Mouse (Mus musculus) heart, embryonic 13.5 days (tissue): Measurements from ENCODE around the gene Snu13. TPM values are rescaled to one million over a fixed set of nuclear protein-coding genes. Genes with fewer than 3 reads are reported as not detected.

Source experiments
- ATAC-seq: fragments of 200-750 bp; cut with Nextera tagmentation; 2 replicates; pipeline ENCODE4 v1.8.0; 2017; ENCODE audit warnings: moderate TSS enrichment; ENCODE audit not compliant: insufficient number of reproducible peaks, low FRiP score, low TSS enrichment; ENCODE audit errors: extremely low read depth
- H3K27ac ChIP-seq: fragments of 300-500 bp; sonication (generic); replicated peaks from 2 replicates; pipeline ENCODE4 v1.5.1; 2015; ENCODE audit warnings: moderate library complexity, mild to moderate bottlenecking, inconsistent platforms
- H3K27me3 ChIP-seq: fragments of 300-500 bp; sonication (generic); replicated peaks from 2 replicates; pipeline ENCODE4 v1.6.1; 2015; ENCODE audit warnings: mild to moderate bottlenecking, inconsistent platforms
- H3K36me3 ChIP-seq: fragments of 300-500 bp; sonication (generic); 2 replicates; pipeline ENCODE4 v1.6.1; 2015; ENCODE audit warnings: mild to moderate bottlenecking, inconsistent platforms
- H3K4me1 ChIP-seq: fragments of 300-500 bp; sonication (generic); 2 replicates; pipeline ENCODE4 v1.6.1; 2015; ENCODE audit warnings: inconsistent platforms
- H3K4me2 ChIP-seq: fragments of 300-500 bp; sonication (generic); 2 replicates; pipeline ENCODE4 v1.6.1; 2015; ENCODE audit warnings: inconsistent platforms, mild to moderate bottlenecking, moderate library complexity
- H3K4me3 ChIP-seq: fragments of 300-500 bp; sonication (generic); 2 replicates; pipeline ENCODE4 v1.5.1; 2015; ENCODE audit warnings: moderate library complexity, mild to moderate bottlenecking, inconsistent platforms
- H3K9ac ChIP-seq: fragments of 300-500 bp; sonication (generic); 2 replicates; pipeline ENCODE4 v1.6.1; 2015; ENCODE audit warnings: inconsistent platforms, mild to moderate bottlenecking, moderate library complexity
- H3K9me3 ChIP-seq: fragments of 300-500 bp; sonication (generic); 2 replicates; pipeline ENCODE4 v1.6.1; 2016; ENCODE audit warnings: inconsistent platforms
- WGBS: fragments of 180-500 bp; shearing (Covaris S2); methylation state at CpG from one replicate; pipeline ENCODE4 v1.1.7; 2015; ENCODE audit warnings: mixed read lengths; 5-methylcytosine and 5-hydroxymethylcytosine counted together
- polyA plus RNA-seq: library from polyadenylated mRNA; unstranded; fragments of >200 nt; fragmentation: Nextera tagmentation; extraction: Ambion mirVana; gene quantifications from 2 replicates; pipeline ENCODE4 v1.2.1, GENCODE M21; 2015

Gene Snu13
- polyA plus RNA-seq = 167 and 192 TPM in 2 replicates

DNA sequence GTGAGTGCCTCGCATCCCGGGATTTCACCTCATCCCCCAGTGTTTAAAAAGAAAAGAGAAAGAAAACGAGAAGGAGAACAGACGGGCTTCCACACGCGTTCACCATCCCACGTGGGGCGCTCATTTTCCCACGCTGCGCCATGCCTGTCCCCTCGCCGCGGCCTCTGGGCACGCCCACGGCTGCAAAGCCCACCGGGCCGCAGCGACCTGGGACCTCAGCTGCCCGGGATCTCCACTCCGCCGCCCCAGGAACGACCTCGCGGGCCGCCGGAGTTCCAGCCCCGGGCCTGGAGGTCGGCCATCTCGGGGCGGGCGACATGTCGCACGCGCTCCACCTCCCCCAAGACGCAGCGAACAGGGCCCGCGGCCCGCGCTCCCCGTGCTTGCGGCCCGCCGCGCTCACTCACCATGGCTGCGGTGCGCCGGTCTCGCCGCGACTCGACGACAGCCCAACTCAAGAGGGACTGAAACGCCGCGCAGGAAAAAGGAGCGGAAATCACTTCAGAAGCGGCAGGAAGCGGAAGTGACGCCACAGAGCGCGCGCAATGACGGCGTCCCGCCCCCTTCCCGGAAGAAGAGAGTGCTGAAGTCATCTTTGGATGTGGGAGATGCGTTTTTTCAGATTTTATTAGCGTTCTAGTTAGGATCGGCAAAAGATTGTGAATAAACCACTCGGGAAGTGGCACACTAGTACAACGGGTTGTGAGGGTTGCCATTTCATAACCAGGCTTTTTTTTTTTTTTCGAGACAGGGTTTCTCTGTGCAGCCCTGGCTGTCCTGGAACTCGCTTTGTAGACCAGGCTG, at the start of gene Snu13:
Gene Snu13 (minus strand): TSS at position 519 of the 804 bp plus-strand sequence.
- Histone ChIP-seq H3K36me3 (peaks cover 16% of the 10 kb centered on the region), H3K27me3 (peaks cover 24% of the 10 kb centered on the region), H3K27ac (peak within 1 kb of the TSS; percentile 93), H3K4me2 (peak within 1 kb of the TSS; percentile 95), H3K9me3 (no peaks in the 10 kb centered on the region), H3K4me3 (peak within 1 kb of the TSS; percentile 100), H3K9ac (peak within 1 kb of the TSS; percentile 97), H3K4me1 (peaks cover 20% of the 10 kb centered on the region)
- under 1% methylated on average over 74 of the region's 74 CpGs for WGBS
- ATAC-seq = peak; percentile 68; the same call in 1 of the 2 replicates

DNA sequence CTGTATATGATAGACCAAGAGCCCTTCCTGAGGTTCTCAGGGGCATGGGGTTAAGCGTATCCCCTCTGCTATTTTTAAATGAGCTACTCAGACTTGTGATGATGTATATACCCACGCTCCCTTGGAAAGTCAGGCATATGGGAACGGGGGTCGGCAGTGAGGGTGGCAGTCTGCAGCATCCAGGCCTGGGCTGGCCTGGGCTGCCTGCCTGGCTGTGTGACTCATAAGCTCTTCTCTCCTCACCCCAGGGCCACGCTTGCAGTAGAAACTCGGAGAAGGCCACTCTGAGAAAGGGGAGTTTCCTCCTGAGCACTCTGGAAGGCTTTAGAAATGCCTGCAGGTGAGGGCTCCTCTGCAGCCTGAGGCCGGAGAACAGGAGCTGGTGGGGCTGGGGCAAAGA, 43.7 kb upstream of the Snu13 start:
- no peak for ATAC-seq
- Histone ChIP-seq H3K4me1 (no peaks in the 10 kb centered on the region), H3K4me3 (no peak overlapping the region), H3K9me3 (no peaks in the 10 kb centered on the region), H3K27ac (no peak overlapping the region), H3K4me2 (no peak overlapping the region), H3K9ac (no peak overlapping the region), H3K36me3 (no peaks in the 10 kb centered on the region), H3K27me3 (peaks cover 47% of the 10 kb centered on the region)
- WGBS = 67% methylated on average over 7 of the region's 7 CpGs

DNA sequence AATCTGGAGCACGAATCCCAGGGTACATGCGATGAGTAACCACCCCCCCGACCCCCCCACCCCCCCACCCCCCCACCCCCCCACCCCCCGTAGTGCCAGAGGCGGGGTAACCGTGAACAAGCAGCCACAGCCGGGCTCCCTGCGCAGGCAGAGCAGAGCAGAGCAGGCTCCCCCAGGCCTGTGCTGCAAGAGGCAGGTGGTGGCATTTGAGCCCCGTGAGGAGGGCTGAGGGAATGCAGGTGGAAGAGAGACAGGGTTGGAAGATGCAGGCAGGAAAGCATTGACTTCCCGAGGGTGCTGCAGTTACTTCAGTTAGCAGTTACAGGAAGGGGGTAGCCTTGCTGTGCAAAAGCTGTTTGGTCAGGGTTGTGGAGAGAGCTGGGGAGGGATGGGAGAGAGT, 39.9 kb upstream of the Snu13 start:
- peaks cover 65% of the 10 kb centered on the region for H3K27me3 ChIP-seq
- H3K9me3 ChIP-seq = no peaks in the 10 kb centered on the region
- 16% methylated on average over 10 of the region's 10 CpGs for WGBS
- no peaks in the 10 kb centered on the region for H3K36me3 ChIP-seq
- H3K9ac ChIP-seq = no peak overlapping the region
- no peak overlapping the region for H3K27ac ChIP-seq
- H3K4me3 ChIP-seq = no peak overlapping the region
- no peak for ATAC-seq
- no peak overlapping the region for H3K4me2 ChIP-seq
- H3K4me1 ChIP-seq = no peaks in the 10 kb centered on the region

DNA sequence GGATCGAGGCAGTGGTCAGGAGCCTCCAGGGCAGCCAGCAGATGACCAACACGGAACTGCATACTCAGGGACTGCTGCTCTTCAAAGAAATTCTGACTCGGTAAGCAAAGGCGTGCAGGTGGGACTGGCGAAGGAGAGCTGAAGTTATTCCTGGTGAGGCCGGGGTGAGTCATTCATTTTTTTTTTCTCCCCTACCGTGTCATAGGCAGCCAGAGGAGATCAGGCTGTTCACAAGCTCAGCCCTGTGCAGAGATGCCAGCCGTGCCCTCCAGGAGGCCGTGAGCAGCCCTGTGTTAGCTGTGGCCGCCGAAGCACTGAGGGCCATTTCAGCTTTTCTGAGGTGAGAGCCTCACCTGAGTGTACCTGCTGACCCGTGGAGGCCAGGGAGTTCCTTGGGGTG, 38.7 kb upstream of the Snu13 start:
- Histone ChIP-seq H3K4me1 (no peaks in the 10 kb centered on the region), H3K4me3 (no peak overlapping the region), H3K27me3 (peaks cover 64% of the 10 kb centered on the region), H3K9ac (no peak overlapping the region), H3K27ac (no peak overlapping the region), H3K4me2 (no peak overlapping the region), H3K9me3 (no peaks in the 10 kb centered on the region), H3K36me3 (no peaks in the 10 kb centered on the region)
- WGBS = 69% methylated on average over 12 of the region's 12 CpGs
- ATAC-seq = no peak

DNA sequence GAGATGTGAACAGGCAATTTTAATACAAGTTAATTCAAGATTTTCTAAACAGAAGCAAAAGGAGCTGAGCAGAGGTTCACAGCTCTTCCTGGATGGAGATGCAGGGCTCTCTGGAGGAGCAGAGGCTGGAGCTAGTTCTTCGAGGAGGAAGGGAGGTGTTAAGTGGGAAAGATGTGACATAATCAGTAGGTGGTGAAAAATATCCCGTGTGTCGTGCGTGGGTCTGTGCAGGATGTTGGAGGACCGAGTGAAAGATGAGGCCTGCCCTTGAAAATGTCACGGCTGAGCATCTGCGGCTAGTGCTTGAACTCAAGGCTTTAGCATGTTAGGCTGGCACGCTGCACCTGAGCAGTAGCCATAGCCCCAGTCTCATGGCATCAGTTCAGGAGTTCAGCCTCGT, 38.2 kb upstream of the Snu13 start:
- no peak for ATAC-seq
- peaks cover 66% of the 10 kb centered on the region for H3K27me3 ChIP-seq

DNA sequence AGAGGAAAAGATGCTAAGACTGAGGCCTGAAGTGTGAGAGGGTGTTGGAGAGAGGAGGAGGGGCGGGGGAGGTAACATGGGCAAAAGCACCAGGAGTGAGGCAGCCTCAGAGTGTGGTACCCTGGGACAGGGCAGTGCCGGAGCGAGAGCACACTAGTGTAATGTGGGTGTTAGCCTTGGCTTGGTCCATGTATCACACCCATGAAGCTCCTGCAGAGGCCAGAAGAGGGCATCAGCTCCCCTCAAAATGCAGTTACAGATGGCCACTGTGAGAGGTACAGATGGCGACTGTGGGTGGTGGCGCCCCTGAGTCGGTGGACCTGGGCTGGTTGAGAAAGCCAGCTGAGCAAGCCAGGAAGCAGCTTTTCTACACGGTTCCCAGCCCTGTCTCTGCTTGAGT, 33.8 kb upstream of the Snu13 start:
- ATAC-seq = no peak
- Histone ChIP-seq H3K4me3 (no peak overlapping the region), H3K4me1 (no peaks in the 10 kb centered on the region), H3K27me3 (peaks cover 50% of the 10 kb centered on the region), H3K9me3 (no peaks in the 10 kb centered on the region), H3K9ac (no peak overlapping the region), H3K36me3 (no peaks in the 10 kb centered on the region), H3K27ac (no peak overlapping the region), H3K4me2 (no peak overlapping the region)
- WGBS = 29% methylated on average over 7 of the region's 7 CpGs

More for the DNA sequence above, 38.2 kb upstream of the Snu13 start:
- no peak overlapping the region for H3K27ac ChIP-seq
- H3K4me2 ChIP-seq = no peak overlapping the region
- H3K4me3 ChIP-seq = no peak overlapping the region
- WGBS = 66% methylated on average over 9 of the region's 9 CpGs
- no peaks in the 10 kb centered on the region for H3K36me3 ChIP-seq
- no peak overlapping the region for H3K9ac ChIP-seq
- no peaks in the 10 kb centered on the region for H3K9me3 ChIP-seq
- H3K4me1 ChIP-seq = no peaks in the 10 kb centered on the region

DNA sequence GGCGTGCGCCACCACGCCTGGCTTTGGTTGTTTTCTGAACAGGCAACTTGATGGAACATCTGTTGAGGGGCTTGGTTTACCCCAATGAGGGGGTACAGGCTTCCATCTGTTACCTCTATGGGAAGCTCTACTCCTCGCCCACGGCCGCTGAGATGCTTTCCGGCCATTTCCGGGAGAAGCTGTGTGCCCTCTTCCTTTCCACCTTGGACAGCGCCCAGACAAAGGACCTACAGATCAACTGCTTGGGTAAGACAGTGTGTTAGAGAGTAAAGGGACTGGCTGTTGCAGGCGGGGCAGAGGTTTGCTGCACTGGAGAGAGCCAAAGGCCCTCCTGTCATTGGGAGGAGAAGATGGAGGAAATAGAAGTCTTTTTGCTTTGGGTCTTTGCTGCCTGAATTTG, 32.5 kb upstream of the Snu13 start:
- Histone ChIP-seq H3K9me3 (no peaks in the 10 kb centered on the region), H3K4me1 (no peaks in the 10 kb centered on the region), H3K36me3 (no peaks in the 10 kb centered on the region), H3K9ac (no peak overlapping the region), H3K27ac (no peak overlapping the region), H3K27me3 (peaks cover 40% of the 10 kb centered on the region), H3K4me3 (no peak overlapping the region), H3K4me2 (no peak overlapping the region)
- ATAC-seq = no peak
- WGBS = 50% methylated on average over 10 of the region's 10 CpGs

DNA sequence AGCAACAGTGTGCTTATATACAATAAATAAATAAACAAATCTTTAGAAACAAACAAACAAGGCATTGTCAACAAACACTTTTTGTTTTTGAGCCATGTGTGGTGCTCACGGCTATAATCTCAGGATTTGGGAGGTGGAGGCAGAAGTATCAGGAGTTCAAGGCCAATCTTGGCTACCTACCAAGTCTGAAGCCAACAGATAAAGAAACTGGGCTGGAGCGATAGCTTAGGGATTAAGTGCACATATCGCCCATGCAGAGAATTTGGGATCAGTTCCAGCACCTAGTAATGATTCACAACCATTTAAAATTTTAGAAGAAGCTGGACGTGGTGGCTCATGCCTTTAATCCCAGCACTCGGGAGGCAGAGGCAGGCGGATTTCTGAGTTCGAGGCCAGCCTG, 26.1 kb upstream of the Snu13 start:
- WGBS = 70% methylated on average over 7 of the region's 7 CpGs
- Histone ChIP-seq H3K4me2 (no peak overlapping the region), H3K9ac (no peak overlapping the region), H3K27ac (no peak overlapping the region), H3K9me3 (0 out of 2 replicates have a peak, but pooled peaks cover 6% of the 10 kb centered on the region), H3K36me3 (no peaks in the 10 kb centered on the region), H3K4me3 (no peak overlapping the region), H3K4me1 (peaks cover 5% of the 10 kb centered on the region; the same call in 1 of the 2 replicates), H3K27me3 (peaks cover 54% of the 10 kb centered on the region)
- no peak for ATAC-seq

DNA sequence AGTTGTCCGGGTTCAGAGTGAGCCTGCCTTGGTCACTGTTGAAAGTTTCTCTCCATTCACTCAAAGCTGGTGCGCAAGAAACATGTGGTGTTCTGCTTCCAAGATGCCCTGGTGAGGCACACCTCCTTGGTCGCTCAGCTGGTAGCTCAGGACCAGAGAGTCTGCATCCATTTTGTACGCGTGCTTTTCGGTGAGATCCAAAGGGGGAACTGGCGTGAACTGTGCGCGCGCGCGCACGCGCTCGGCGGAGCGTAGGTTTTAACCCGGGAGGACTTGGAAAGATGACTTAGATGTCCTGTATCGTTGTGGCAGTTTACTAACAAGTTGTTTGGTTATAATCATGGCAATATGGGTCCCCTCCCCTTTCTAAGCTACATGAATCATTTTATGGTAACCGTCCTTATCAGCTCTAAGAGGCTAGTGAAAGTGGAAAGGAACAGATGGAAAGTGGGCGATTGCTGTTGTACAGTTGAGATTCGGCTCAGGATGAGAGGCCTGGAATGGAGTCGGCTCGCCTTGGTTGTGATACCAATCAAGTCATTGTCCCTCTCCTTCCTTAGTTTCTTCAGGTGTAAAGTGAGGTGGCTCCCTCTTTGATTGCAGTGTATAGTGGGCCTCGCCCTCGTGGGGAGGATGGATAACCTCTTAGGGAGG, 24.5 kb upstream of the Snu13 start:
- Histone ChIP-seq H3K4me2 (no peak overlapping the region), H3K36me3 (no peaks in the 10 kb centered on the region), H3K9ac (no peak overlapping the region), H3K4me3 (no peak overlapping the region), H3K27me3 (peaks cover 66% of the 10 kb centered on the region), H3K9me3 (0 out of 2 replicates have a peak, but pooled peaks cover 6% of the 10 kb centered on the region), H3K27ac (no peak overlapping the region), H3K4me1 (peaks cover 5% of the 10 kb centered on the region; the same call in 1 of the 2 replicates)
- WGBS = 84% methylated on average over 26 of the region's 26 CpGs
- ATAC-seq = no peak

DNA sequence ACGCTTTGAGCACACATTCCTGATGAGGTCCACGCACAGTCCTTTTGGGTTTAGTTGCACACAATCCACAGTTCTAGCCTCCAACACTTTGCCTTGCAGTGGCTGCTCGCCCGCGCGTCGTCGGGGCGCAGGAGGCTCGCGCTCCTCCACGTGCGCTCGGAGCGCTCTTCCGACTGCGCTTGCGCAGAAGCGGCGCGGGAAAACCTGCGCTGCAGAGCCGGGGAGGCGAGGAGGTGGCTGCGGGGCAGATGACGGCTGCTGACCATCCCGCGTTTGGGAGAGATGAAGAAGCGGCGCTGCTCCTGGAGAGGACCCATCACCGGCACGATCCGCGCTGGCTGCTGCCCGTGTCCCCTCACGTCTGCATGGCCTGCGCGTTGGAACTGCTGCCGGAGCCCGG, 22.5 kb upstream of the Snu13 start, which contains the start of gene Mei1:
Gene Mei1 (plus strand): TSS at position 99 of the 400 bp plus-strand sequence.
- Histone ChIP-seq H3K4me3 (peak within 1 kb of the TSS; percentile 20; the same call in 1 of the 2 replicates), H3K4me2 (peak within 1 kb of the TSS; percentile 38), H3K27me3 (peaks cover 75% of the 10 kb centered on the region), H3K4me1 (peaks cover 5% of the 10 kb centered on the region; the same call in 1 of the 2 replicates), H3K9ac (no peak within 1 kb of the TSS), H3K36me3 (no peaks in the 10 kb centered on the region), H3K27ac (no peak within 1 kb of the TSS), H3K9me3 (0 out of 2 replicates have a peak, but pooled peaks cover 6% of the 10 kb centered on the region)
- ATAC-seq = no peak
- 20% methylated on average over 40 of the region's 40 CpGs for WGBS

DNA sequence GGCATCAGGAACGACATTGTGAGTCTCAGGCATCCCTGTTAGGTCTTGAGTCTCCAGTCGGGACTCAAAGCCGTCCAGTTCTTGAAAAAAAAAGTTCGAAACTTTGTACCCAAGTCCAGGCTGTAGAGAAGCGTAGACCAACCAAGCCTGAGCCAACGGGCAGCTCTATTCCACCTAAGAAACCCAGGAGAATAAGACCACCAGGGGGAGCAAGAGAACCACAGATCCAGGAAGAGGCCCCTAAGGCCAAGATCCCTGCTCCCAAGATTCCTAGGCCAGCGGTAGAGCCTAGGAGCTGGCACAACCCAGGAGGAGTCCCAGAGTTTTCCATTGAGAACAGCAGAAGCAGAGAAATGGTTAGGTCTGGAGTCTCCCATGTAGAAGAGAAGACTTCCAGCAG, 18.1 kb upstream of the Snu13 start:
- 0 out of 2 replicates have a peak, but pooled peaks cover 6% of the 10 kb centered on the region for H3K9me3 ChIP-seq
- H3K9ac ChIP-seq = no peak overlapping the region
- ATAC-seq = no peak
- H3K4me2 ChIP-seq = no peak overlapping the region; the same call in 1 of the 2 replicates
- H3K27me3 ChIP-seq = peaks cover 93% of the 10 kb centered on the region
- WGBS = 16% methylated on average over 7 of the region's 7 CpGs
- no peak overlapping the region for H3K4me3 ChIP-seq
- H3K36me3 ChIP-seq = no peaks in the 10 kb centered on the region
- peaks cover 5% of the 10 kb centered on the region; the same call in 1 of the 2 replicates for H3K4me1 ChIP-seq
- no peak overlapping the region for H3K27ac ChIP-seq
